Mouse (Mus musculus) skeletal muscle tissue, adult 2 months (tissue): ENCODE data around the gene Ddias.
A peak's percentile ranks its signal among the peaks of the same experiment; 100 is the strongest.

Experiments
- DNase-seq: peaks from one replicate; pipeline ENCODE4 v3.0.0-alpha.2; 2012; ENCODE audit warnings: low read depth, low spot score

Ddias gene

DNA sequence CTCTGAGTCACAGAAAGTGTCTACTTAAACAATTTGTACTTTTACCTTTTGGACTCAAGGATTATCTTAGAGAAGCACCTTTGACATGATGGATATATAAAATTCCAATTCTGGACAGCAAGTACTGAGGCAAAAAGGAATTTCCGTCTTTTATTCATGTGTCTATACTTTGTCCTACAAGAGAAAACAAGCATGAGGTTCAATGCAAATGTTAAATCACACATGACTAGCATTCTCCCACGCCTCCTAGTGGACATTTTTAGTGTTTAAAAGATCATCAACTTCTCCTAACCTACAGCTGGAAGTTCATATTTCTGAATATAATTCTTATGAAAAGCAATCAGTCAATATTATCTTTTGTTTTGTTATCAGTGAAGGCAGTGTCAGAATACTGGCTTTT is 7.5 kb downstream of the Ddias start:
- DNase-seq, result no peak

DNA sequence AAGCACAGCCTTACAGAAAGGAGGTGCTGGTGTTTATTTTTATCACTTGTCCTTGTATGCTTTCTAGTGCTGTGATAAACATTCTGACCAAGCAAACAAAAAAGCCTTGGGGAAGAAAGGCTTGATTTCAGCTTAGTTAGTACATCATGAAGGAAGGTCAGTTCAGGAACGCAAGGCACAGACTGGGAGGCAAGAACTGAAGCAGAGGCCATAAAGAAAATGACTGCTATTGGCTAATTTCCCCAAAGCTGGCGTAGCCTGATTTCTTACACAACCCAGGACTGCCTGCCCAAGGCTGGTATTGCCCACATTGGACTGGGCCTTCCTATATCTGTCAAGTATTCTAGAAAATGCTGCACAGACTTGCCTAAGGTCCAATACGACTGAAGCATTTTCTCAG is 25.8 kb downstream of the Ddias start:
- no peak for DNase-seq

DNA sequence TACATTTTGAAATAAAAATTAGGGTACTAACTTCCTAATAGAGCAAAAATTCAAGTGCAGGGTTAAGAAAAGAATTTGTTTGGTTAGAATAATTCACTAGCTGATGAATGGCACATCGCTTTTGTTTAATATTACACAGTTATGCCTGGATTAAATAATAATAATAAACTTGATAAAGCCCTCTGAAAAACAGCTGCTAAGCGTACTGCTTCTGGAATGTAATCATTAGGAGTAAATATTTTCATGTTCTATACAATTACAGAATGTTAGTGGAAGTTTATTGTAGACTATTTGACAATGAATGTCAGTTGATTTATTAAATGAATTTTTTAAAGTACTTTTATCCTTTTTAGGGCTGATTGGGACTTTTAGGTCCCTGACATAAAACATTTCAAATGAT is 31.8 kb downstream of the Ddias start:
- DNase-seq, result no peak

DNA sequence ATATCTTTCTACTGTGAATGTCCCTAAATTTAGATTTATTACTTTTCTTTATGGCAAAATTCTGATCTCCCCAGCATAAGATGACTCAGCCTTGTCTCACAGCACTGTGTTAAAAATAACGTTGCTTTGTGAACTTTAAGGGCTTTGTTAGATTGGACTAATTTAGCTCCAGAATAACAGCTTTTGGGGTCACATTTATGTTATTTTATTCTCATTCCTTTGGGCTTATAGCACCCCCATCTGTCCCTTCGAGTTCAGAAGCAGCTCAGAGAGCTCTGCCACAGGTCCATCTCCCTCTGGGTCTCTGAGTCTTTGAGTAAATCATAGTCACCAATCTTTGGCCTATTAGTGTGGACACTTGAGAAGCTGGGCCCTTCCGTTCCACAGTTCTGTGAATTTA is 36.1 kb downstream of the Ddias start:
- DNase-seq, result no peak

DNA sequence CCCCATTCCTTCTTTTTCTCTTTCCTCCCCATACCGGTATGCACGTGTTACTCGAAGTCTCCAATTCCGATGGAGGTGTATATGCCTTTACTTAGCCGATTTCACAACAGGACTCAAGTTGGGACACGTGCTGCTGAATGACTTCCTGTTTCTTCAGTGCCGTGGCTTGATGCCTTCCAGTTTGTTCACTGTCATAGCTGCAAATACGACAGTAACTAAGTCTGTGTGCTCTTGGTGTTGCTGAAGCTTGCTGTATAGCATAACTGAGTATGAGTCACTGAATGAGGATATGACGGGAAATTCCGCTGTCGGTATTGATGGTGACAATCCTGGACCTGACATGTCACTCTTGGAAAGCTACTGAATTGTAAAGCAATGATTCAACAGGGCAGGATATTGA is 36.8 kb downstream of the Ddias start:
- no peak for DNase-seq

DNA sequence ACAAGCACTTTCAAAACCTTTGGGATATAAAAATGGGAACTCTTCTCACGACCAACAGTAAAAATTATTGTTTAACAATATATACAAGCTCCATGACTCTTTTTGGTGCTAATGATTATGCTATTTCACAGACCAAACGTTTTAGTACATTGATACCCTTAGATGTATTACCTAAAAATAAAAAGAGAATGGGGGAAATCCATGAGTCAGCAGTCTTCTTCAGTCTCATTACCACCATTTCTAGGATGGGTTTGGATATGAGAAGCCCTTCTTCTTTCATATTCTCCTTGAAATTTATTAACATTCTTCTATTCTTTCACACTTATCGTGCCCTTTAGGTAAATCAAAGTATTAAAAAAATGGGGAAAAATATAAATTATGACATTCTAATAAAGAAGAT is 37.6 kb downstream of the Ddias start:
- no peak for DNase-seq

DNA sequence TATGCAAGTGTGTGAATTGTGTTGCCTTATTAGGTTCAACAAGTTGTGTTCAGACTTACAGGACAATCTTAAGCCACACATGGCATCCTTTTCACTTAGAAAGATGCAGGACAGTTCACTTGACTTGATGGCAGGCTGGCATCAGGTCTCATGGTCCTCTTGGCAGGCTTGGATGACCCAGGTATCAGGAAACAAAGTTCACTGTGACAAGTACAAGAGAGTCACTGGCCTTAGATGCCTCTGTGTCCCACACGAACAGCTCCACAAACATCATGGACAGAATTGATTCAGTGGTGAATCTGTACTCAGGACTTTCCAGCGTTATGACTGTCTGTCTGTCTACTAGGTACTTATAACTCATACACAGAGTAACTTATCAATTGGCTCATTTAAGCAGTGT is 39.7 kb downstream of the Ddias start:
- no peak for DNase-seq

DNA sequence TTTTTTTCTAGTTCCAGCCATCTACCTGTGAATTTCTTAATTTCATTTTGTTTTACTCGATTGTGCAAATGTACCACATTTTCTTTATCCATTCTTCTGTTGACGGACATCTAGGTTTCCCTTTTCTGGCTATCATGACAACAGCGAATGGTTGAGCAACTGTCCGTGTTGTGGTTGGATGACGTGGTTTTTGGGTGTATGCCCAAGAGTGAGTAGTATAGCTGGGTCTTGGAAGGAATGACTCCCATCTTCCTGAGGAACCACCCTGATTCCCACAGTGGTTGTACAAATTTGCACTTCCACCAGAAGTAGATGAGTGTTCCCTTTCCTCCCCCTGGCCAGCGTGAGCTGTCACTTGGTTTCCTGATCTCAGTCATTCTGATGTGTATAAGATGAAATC is 41.7 kb downstream of the Ddias start:
- DNase-seq, result peak; percentile 19

DNA sequence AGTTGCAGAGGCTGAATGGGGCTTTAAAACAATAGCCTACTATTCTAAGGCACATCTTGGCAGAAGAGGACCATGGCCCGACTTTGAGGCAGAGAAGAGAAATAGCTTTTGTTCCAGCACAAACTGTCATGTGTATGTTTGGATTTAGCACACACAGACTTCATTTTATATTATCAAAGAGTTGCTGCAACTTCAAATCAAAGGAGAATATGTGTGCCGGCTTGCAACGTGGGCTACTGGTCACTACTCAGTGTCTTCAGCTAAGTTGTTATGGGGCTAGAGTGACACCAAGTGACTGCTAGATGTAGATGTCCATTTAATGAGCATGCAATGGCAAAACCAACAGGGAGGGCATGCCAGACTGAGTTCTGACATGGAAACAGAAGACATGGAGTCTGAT is 46.1 kb downstream of the Ddias start:
- DNase-seq, result peak; percentile 42

DNA sequence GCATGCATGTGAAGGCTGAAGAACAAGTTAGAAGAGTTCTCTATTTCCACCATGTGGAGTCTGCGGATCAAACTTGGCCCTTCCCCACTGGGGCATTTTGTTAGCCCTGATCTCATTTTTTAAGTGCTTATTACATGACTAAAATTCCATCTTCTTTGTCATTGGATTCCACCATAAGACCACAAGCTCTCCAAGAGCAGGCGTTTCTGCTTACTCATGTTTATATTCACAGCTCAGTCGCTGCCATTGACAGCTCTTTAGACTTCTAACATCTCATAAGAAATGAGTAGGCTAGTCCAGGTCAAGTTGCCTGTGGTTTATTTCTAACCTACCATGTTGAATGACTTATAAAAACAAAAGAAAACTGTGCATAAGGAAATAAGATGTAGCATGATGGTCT is 47.8 kb downstream of the Ddias start:
- DNase-seq, result no peak

DNA sequence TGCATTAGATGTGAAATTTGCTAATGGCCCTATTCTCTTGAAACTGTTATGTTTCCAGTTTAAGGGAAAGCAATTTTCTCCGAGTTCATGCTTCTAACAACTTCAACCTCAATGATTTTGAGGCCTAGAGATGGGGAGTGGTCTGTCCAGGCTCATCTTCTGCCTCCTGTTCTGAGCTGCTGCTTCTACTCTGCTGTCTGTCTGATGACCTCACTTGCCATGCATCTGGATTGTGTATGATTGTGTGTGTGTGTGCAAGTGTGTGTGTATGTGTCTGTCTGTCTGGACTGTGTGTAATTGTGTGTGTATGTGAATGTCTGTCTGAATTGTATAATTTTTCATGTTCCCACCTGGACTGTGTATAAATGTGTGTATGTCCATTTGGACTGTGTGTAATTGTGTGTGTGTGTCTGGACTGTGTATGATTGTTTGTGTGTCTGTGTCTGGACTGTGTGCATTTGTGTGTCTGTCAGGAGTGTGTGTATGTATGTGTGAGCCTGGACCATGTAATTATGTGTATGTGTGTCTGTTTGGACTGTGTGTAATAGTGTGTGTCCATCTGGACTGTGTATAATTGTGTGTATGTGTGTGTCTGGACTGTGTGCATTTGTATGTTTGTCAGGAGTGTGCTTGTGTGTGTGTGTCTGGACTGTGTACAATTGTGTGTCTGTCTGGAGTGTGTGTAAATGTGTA is 51.5 kb downstream of the Ddias start:
- DNase-seq, result no peak

DNA sequence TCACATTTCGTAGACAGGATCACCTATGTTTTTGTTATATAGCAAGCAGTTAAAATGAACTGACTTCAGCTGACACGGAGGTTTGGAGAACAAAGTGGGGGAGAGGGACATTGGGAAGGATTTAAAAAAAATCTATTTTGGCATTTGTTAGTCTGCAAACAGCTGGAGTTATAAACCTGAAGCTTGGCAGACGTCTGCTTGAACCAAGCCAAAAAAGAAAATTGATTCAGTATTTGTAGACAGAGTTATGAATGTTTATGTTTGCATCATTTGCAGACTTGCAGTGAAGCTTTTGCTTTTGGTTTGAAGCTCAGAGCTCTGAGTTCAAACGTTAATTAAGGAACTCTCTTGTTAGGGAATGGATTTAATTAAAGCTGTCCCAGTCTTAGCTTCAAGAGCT is 52.2 kb downstream of the Ddias start:
- DNase-seq, result no peak

DNA sequence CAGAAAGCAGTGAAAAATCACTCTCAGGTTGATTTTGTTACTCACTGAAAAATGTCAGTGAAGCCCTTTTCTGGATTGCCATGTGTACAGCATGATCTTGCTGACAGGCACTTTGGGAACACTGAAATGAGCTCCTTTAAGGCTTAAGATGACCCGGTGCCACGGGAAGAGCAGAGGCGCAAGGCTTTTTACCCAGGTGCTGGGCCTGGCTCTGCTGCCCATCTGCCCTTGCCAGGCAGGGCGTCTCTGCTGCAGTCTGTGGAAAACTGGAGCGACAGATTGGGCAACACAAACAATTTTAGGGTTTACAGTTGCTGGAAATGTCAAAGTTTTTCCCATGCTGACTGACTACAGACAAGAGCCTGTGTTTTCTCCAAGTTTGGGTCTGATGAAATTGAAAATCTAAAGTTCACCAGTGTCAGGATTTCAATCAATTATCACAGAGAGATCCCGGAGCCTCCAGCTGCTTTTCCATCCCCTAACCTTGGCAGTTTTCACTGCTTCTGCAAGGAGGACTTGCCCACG is 53.0 kb downstream of the Ddias start:
- no peak for DNase-seq

DNA sequence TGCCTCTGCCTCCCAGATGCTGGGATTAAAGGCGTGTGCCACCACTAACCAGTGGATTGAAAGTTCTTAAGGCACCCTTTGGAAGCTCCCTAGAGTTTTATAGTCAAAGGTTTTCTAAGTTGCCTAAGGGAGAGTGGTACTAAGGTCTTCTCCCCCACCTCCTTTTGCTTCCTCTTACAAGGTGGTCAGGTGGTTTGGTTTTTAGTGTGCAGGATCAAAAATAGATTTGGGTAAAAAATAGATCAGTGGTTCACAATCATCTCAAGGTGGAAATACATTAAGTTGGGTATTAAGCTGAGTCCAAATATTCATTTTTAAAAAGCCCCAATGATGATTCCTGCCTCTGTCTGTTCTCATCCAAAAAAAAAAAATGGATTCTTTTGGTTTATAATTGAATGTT is 53.6 kb downstream of the Ddias start:
- no peak for DNase-seq

DNA sequence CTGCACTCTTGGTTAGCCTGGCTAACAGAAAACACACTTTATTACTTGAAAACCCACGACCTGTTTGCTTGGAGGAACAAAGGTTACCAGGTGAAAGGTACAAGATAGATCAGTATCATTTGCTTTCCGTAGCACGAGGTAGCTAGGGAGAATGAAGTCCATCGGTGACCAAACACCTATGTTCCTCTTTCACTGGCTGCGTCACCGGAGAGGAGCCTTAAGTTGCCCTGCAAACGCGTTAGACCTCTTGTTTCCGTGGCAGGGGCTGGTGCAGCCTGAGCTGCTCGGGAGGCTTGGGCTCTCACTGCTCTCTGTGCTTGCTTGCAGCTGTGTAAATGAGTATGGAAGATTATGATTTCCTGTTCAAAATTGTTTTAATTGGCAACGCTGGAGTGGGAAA is 54.4 kb downstream of the Ddias start:
- no peak for DNase-seq

DNA sequence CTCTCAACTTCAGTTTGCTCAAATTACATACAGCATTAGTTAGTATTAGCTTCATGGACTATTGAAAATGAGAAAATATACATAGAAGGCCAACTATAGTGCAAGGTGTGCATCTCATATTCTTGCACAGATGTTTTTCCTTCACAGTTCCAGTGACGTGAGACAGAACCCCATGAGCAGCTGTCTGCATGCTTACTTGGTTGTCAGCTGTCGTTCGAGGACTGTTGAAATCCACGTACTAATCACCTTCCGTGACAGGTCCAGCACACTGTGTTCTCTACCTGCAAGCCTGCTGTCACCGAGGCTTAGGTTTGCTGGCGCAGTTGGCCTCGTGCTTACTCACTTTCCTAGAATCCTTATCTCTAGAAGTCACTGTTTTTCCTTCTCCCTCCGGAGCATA is 56.2 kb downstream of the Ddias start:
- no peak for DNase-seq

DNA sequence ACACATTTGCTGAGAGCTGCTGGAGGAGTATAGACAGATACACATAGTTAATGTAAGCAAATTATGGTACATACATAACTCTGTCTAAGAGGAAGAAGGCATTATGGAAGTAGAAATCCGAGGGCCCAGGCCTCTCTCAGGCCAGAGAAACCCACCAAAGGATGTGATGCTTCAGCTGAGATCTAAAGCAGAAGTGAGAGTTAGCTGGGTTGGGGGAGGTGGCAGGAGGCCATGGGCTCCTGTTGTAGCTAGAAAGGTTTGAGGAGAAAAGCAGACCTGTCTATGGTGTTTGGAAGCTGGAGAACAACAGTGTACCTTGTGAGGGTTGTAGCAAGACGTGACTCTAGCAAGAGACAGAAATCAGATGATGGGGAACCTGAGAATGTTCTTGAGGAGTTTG is 56.8 kb downstream of the Ddias start:
- DNase-seq, result no peak

DNA sequence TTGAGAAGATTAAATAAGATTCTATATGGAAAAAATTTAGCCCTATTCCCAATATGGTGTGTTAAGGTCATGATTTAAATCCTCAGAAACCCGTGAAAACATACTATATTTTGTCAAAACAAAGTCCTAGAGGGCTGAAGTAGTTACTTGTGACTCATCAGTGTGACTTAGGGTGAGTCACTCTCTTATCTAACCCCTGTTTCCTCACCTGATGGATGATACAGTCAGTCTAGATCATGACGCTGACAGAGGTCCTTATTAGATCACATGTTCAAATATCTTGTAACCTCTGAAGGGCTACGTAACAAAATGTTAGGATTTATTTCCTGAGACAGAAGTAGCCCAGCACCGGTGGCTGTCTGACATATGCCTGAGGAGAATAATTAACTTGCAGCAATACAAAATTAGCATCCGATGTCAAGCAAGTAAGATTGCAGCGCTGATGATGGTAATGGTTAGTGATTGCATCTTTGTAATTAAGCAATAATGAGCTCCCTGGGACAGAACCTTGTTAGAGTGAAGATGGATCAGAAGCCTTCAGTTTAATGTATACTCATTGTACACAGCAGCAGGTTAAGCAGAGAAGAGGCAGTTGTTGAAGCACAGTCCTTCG is 62.3 kb downstream of the Ddias start:
- no peak for DNase-seq
